Mouse (Mus musculus) intestine, embryonic 15.5 days (tissue): ENCODE data around the gene Nup62. TPM values are rescaled to one million over a fixed set of nuclear protein-coding genes. Genes with fewer than 3 reads are reported as not detected.
A peak's percentile ranks its signal among the peaks of the same experiment; 100 is the strongest.
"Not testable (repeated sequence)": the region's sequence is repeated elsewhere in the genome, so short reads cannot be mapped to it uniquely, and the experiment has no call there.

ENCODE experiments used
- ATAC-seq: fragments of 200-750 bp; cut with Nextera tagmentation; 2 replicates; pipeline ENCODE4 v1.8.0; 2017; ENCODE audit warnings: moderate TSS enrichment, moderate library complexity
- H3K27ac ChIP-seq: fragments of 300-500 bp; sonication (generic); 2 replicates; pipeline ENCODE4 v1.5.1; 2015; ENCODE audit warnings: mild to moderate bottlenecking, inconsistent platforms
- H3K27me3 ChIP-seq: fragments of 300-500 bp; sonication (generic); replicated peaks from 2 replicates; pipeline ENCODE4 v1.6.1; 2015; ENCODE audit warnings: inconsistent platforms
- H3K36me3 ChIP-seq: fragments of 300-500 bp; sonication (generic); 2 replicates; pipeline ENCODE4 v1.6.1; 2015; ENCODE audit warnings: inconsistent platforms
- H3K4me1 ChIP-seq: fragments of 300-500 bp; sonication (generic); replicated peaks from 2 replicates; pipeline ENCODE4 v1.6.1; 2015; ENCODE audit warnings: inconsistent platforms
- H3K4me2 ChIP-seq: fragments of 300-500 bp; sonication (generic); replicated peaks from 2 replicates; pipeline ENCODE4 v1.6.1; 2015; ENCODE audit warnings: mild to moderate bottlenecking, inconsistent platforms
- H3K4me3 ChIP-seq: fragments of 300-500 bp; sonication (generic); replicated peaks from 2 replicates; pipeline ENCODE4 v1.5.1; 2015; ENCODE audit warnings: inconsistent platforms
- H3K9ac ChIP-seq: fragments of 300-500 bp; sonication (generic); 2 replicates; pipeline ENCODE4 v1.6.1; 2015; ENCODE audit warnings: inconsistent platforms
- H3K9me3 ChIP-seq: fragments of 300-500 bp; sonication (generic); 2 replicates; pipeline ENCODE4 v1.6.1; 2016; ENCODE audit warnings: inconsistent platforms
- WGBS: fragments of 180-500 bp; shearing (Covaris S2); methylation state at CpG from one replicate; pipeline ENCODE4 v1.1.7; 2015; 5-methylcytosine and 5-hydroxymethylcytosine counted together
- microRNA counts: library from miRNA; unstranded; fragments of <30 nt; microRNA quantifications from one replicate; lab custom pipeline; 2016
- polyA plus RNA-seq: library from polyadenylated mRNA; unstranded; fragments of >200 nt; fragmentation: Nextera tagmentation; extraction: Ambion mirVana; gene quantifications from 2 replicates; pipeline ENCODE4 v1.2.1, GENCODE M21; 2015

Nup62 gene
- polyA plus RNA-seq, 1 experiment from 2014 or later, result 89.2 TPM

DNA sequence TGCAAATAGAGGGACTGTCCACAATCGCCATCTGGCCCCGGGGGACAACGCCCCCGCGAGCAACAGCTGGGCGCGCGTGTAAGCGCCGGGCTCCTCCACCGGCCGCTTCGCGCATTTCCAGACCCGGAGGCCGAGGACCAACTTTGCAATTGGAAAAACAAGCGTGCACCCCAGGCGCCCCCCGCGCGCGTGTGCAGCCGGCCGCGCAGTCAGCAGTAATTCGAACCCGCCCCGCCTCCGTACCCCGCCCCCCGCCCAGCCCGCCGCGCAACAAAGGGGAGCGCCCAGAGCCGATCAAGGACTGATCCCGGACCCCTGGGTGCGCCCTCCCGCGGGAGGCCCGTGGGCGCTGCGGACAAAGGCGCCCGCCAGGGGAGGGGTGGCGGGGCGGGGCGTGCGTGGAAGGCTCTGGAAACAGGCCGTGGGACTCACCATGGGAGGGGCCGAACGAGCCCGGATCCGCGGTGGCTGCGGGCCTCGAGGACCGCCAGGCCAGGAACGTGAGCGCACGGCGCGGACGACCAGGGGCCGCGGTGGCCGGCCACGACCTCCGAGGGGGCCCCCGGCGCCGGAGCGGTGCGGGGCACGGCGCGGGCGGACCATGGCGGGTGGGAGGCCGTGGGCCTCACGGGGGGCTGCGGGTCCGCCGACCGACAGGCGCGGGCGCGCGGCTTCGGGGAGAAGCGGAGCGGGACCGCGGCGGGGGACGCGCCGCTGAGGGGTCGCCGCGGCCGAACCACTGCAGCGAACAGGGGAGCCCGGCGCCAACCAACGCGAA is 53.2 kb downstream of the Nup62 start:
- H3K4me3 ChIP-seq, result peak overlapping the region; percentile 96
- WGBS, result under 1% methylated on average over 105 of the region's 108 CpGs
- H3K36me3 ChIP-seq, result peaks cover 12% of the 10 kb centered on the region
- H3K27ac ChIP-seq, result peak overlapping the region; percentile 100
- H3K4me2 ChIP-seq, result peak overlapping the region; percentile 66
- H3K4me1 ChIP-seq, result peaks cover 49% of the 10 kb centered on the region
- ATAC-seq, result peak; percentile 73
- H3K9me3 ChIP-seq, result no peaks in the 10 kb centered on the region
- no peaks in the 10 kb centered on the region for H3K27me3 ChIP-seq
- peak overlapping the region; percentile 96 for H3K9ac ChIP-seq

DNA sequence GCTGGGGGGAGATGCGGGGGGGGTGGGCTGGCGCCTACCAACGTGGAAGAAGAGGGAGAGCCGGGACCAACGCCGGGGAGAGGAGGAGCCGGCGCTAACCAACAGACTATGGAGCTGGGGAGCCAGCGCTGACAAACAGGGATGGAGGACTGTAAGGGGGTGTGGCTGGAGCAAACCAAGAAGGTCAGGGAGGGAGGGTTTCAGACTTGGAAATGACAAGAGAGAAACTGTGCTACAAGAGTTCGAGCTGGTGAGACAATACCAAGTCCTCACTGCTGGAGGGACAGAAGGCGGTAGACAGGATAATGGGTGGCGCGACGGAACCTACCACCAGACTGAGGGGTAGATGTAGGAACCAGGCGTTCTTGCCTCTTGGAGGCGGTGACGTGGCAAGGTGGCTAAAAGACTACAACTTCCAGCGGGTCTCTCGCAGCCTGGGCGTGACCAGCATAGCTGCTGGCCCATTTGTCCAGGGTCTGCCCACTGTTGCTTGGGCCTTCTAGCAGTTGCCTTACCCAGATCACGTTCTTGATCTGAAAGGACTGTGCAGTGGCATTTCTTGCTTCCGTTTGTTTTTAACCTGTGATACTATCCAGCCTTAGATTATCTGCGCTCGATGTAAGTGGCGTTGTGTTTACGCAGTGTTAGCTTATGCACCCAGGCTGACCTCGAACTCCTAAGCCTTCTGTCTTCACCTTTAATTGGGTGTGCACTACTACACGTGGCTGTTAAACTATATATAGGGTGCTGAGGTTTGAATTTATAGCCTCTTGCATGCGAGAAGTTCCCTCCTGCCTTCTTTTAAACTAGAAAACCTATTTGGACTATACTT is 54.0 kb downstream of the Nup62 start, which contains the start of gene Ptov1:
Gene Ptov1, minus strand, starts transcription at position 92 of the 832 bp plus-strand sequence.
- Histone ChIP-seq H3K4me1 (peaks cover 45% of the 10 kb centered on the region), H3K9me3 (no peaks in the 10 kb centered on the region), H3K9ac (peak within 1 kb of the TSS; percentile 96), H3K36me3 (peaks cover 4% of the 10 kb centered on the region), H3K27ac (peak within 1 kb of the TSS; percentile 100), H3K4me3 (peak within 1 kb of the TSS; percentile 96), H3K27me3 (no peaks in the 10 kb centered on the region), H3K4me2 (peak within 1 kb of the TSS; percentile 66)
- ATAC-seq, result peak; percentile 93
- 3% methylated on average over 29 of the region's 29 CpGs for WGBS

DNA sequence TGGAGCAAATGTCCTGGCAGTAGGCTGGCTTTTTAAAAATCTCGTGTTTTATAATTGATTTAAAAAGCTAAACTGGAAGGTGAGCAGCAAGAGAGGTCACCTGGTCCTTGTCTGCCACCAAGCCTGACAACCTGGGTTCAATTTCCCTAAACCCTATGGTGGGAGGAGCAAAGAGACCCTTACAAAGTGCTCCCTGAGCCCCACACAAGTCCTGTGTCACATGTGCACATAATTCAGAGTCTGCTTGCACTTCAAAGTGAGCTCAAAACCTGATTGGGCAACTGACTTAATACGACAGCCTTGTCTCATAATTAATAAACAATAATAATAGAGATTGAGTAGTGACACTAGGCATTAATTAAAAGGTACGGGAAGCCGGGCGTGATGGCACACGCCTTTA is 54.7 kb downstream of the Nup62 start:
- Histone ChIP-seq H3K27me3 (no peaks in the 10 kb centered on the region), H3K9ac (no peak overlapping the region), H3K4me3 (peak overlapping the region; percentile 96; the same call in 1 of the 2 replicates), H3K36me3 (no peaks in the 10 kb centered on the region), H3K4me2 (peak overlapping the region; percentile 66), H3K4me1 (peaks cover 38% of the 10 kb centered on the region), H3K9me3 (no peaks in the 10 kb centered on the region), H3K27ac (peak overlapping the region; percentile 100)
- no peak for ATAC-seq
- 80% methylated on average over 6 of the region's 6 CpGs for WGBS

DNA sequence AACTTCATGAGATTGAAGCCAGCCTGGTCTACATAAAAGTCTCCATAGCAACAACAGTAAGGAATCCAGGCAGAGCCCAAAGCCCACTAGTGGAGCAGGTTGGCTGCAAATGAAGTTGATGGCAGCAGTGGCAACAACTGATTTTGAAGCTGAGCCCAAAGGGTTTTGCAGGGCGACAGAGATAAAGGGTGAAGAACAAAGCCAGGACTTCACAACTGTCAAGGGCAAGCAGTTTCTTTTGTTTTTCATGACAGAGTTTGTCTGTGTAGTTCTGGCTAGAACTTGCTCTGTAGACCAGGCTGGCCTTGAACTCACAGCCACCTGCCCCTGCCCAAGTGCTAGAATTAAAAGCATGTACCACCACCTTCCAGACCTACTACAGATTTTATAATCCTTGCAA is 55.3 kb downstream of the Nup62 start:
- 85% methylated on average over 1 of the region's 1 CpGs for WGBS
- no peaks in the 10 kb centered on the region for H3K9me3 ChIP-seq
- H3K36me3 ChIP-seq, result no peaks in the 10 kb centered on the region
- H3K4me2 ChIP-seq, result no peak overlapping the region
- no peaks in the 10 kb centered on the region for H3K27me3 ChIP-seq
- peaks cover 32% of the 10 kb centered on the region for H3K4me1 ChIP-seq
- H3K27ac ChIP-seq, result no peak overlapping the region
- no peak overlapping the region for H3K4me3 ChIP-seq
- H3K9ac ChIP-seq, result no peak overlapping the region
- ATAC-seq, result no peak

DNA sequence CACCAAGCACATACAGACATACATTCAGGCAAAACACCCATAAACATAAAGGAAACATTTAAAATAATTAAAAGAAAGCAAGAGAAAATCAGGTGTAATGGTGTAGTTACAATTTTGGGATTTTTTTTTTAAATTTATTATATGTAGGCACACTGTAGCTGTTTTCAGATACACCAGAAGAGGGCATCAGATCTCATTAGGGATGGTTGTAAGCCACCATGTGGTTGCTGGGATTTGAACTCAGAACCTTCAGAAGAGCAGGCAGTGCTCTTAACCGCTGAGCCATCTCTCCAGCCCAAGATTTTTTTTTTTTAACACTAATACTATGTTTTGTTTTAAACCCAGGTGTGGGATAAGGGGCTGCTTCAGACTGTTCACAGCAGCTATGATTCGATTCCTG is 55.9 kb downstream of the Nup62 start:
- WGBS, result 90% methylated on average over 2 of the region's 2 CpGs
- ATAC-seq, H3K27me3 ChIP-seq, H3K27ac ChIP-seq, H3K4me3 ChIP-seq, H3K9ac ChIP-seq, H3K9me3 ChIP-seq, H3K4me2 ChIP-seq, H3K36me3 ChIP-seq: not testable (repeated sequence)
- peaks cover 26% of the 10 kb centered on the region for H3K4me1 ChIP-seq

DNA sequence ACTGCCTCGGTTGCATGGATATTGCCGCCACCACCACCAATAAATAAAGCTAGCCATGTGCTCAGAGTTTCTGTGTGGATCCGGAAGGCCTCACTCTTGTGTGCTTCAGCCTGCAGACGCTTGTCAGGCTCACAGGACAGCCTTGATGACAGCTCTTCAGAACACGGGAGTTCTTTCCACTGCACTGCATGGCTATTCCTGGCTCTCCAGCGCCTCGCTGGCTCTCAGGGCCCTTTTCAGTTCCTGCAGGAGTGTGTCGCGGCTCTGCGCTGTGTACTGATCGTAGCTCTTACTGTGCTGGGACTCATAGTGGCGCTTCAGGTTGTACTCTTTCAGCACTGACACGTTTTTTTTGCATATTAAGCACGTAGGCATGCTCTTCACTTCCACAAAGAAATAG is 61.9 kb downstream of the Nup62 start:
- Histone ChIP-seq H3K4me2 (no peak overlapping the region), H3K9ac (no peak overlapping the region), H3K27ac (no peak overlapping the region), H3K9me3 (no peaks in the 10 kb centered on the region), H3K4me1 (peaks cover 4% of the 10 kb centered on the region; the same call in 1 of the 2 replicates), H3K36me3 (peaks cover 47% of the 10 kb centered on the region), H3K27me3 (no peaks in the 10 kb centered on the region), H3K4me3 (no peak overlapping the region)
- no peak for ATAC-seq
- WGBS, result 90% methylated on average over 14 of the region's 14 CpGs

MicroRNAs within 50 kb of the gene (microRNA counts, 519-probe panel; counts per million panel counts)
- 97.1 counts per million, percentile 29 among the panel's probes with 10 or more counts for microRNA mmu-miR-707 (lab: Ali Mortazavi, UCI)

Other genes starting within 250 kb of the Nup62 start
- 3.1 and 3.6 TPM in 2 replicates for gene Napsa, start 243.7 kb upstream of the Nup62 start, polyA plus RNA-seq
- gene Kcnc3, start 225.4 kb upstream of the Nup62 start, polyA plus RNA-seq, result 0.27 and 0.36 TPM in 2 replicates
- gene Myh14, start 145.2 kb upstream of the Nup62 start, polyA plus RNA-seq, result 68.4 and 74.3 TPM in 2 replicates
- gene Izumo2, start 107.3 kb upstream of the Nup62 start, polyA plus RNA-seq, result not detected in 2 replicates
- 36.0 and 39.4 TPM in 2 replicates for gene Vrk3, start 67.7 kb upstream of the Nup62 start, polyA plus RNA-seq
- gene Zfp473, start 65.0 kb upstream of the Nup62 start, polyA plus RNA-seq, result 2.0 and 2.5 TPM in 2 replicates
- 0.78 and 1.5 TPM in 2 replicates for gene Il4i1, start 299 bp downstream of the Nup62 start, polyA plus RNA-seq
- 6.2 and 6.6 TPM in 2 replicates for gene Atf5, start 570 bp downstream of the Nup62 start, polyA plus RNA-seq
- gene Akt1s1, start 32.9 kb downstream of the Nup62 start, polyA plus RNA-seq, result 112 and 116 TPM in 2 replicates
- gene Tbc1d17, start 33.0 kb downstream of the Nup62 start, polyA plus RNA-seq, result 71.0 and 71.3 TPM in 2 replicates
- 25.9 and 29.0 TPM in 2 replicates for gene Pnkp, start 41.1 kb downstream of the Nup62 start, polyA plus RNA-seq
- gene Ptov1, start 53.7 kb downstream of the Nup62 start, polyA plus RNA-seq, result 239 and 253 TPM in 2 replicates
- gene Med25, start 76.6 kb downstream of the Nup62 start, polyA plus RNA-seq, result 88.2 and 91.8 TPM in 2 replicates
- 17.0 and 18.8 TPM in 2 replicates for gene Fuz, start 80.0 kb downstream of the Nup62 start, polyA plus RNA-seq
- 60.1 and 65.0 TPM in 2 replicates for gene Ap2a1, start 113.4 kb downstream of the Nup62 start, polyA plus RNA-seq
- 0.14 TPM in 1 of 2 replicates, not detected in the other for gene Tsks, start 127.1 kb downstream of the Nup62 start, polyA plus RNA-seq
- gene Cpt1c, start 158.8 kb downstream of the Nup62 start, polyA plus RNA-seq, result 16.1 and 16.5 TPM in 2 replicates
- gene Prmt1, start 170.5 kb downstream of the Nup62 start, polyA plus RNA-seq, result 449 and 456 TPM in 2 replicates
- 89.9 and 99.6 TPM in 2 replicates for gene Irf3, start 181.6 kb downstream of the Nup62 start, polyA plus RNA-seq
- gene Bcl2l12, start 182.6 kb downstream of the Nup62 start, polyA plus RNA-seq, result 37.3 and 43.6 TPM in 2 replicates
- 32.0 and 33.6 TPM in 2 replicates for gene Scaf1, start 200.3 kb downstream of the Nup62 start, polyA plus RNA-seq
- 57.6 and 61.0 TPM in 2 replicates for gene Rras, start 201.9 kb downstream of the Nup62 start, polyA plus RNA-seq
- gene Prr12, start 236.8 kb downstream of the Nup62 start, polyA plus RNA-seq, result 7.1 and 8.7 TPM in 2 replicates
- gene Nosip, start 246.3 kb downstream of the Nup62 start, polyA plus RNA-seq, result 49.5 and 50.5 TPM in 2 replicates
- 29.2 and 29.5 TPM in 2 replicates for gene Prrg2, start 246.6 kb downstream of the Nup62 start, polyA plus RNA-seq